Mouse (Mus musculus) CH12.LX (cell line): ENCODE measurements around the gene Clock.

Experiments used
- CTCF ChIP-seq, 2 experiments: IDR thresholded peaks in 1 of 2; conservative IDR thresholded peaks in 1 of 2; 2 replicates each; pipeline ENCODE4 v1.5.1; 2011 to 2012; ENCODE audit warnings: low read depth in 2 of 2, low read length in 2 of 2, improper control_type of control experiment in 1 of 2, inconsistent platforms in 1 of 2, mild to moderate bottlenecking in 1 of 2, moderate library complexity in 1 of 2
- EP300 ChIP-seq: IDR thresholded peaks from 2 replicates; pipeline ENCODE4 v1.6.1; 2011; ENCODE audit warnings: low read length, improper control_type of control experiment
- ETS1 ChIP-seq: conservative IDR thresholded peaks from 2 replicates; pipeline ENCODE4 v1.6.1; 2012; ENCODE audit warnings: low read depth, mild to moderate bottlenecking, inconsistent platforms, low read length, improper control_type of control experiment, moderate library complexity
- GABPA ChIP-seq: IDR thresholded peaks from 2 replicates; pipeline ENCODE4 v1.6.1; 2012; ENCODE audit warnings: low read depth, low read length, improper control_type of control experiment, inconsistent platforms; ENCODE audit not compliant: insufficient replicate concordance
- HCFC1 ChIP-seq: IDR thresholded peaks from 2 replicates; pipeline ENCODE4 v1.6.1; 2012; ENCODE audit warnings: low read depth, mild to moderate bottlenecking, inconsistent platforms, low read length, improper control_type of control experiment
- MAZ ChIP-seq: IDR thresholded peaks from 2 replicates; pipeline ENCODE4 v1.6.1; 2012; ENCODE audit warnings: low read depth, mild to moderate bottlenecking, inconsistent platforms, low read length, improper control_type of control experiment, moderate library complexity
- POLR2A ChIP-seq: IDR thresholded peaks from 2 replicates; pipeline ENCODE4 v1.6.1; 2011; ENCODE audit warnings: low read depth, mild to moderate bottlenecking, improper control_type of control experiment, low read length
- RAD21 ChIP-seq: IDR thresholded peaks from 2 replicates; pipeline ENCODE4 v1.6.1; 2011; ENCODE audit warnings: low read depth, mild to moderate bottlenecking, low read length, improper control_type of control experiment, moderate library complexity
- SIN3A ChIP-seq: IDR thresholded peaks from 2 replicates; pipeline ENCODE4 v1.6.1; 2012; ENCODE audit warnings: low read length, improper control_type of control experiment, inconsistent platforms
- TCF12 ChIP-seq: IDR thresholded peaks from 2 replicates; pipeline ENCODE4 v1.6.1; 2014; ENCODE audit warnings: low read depth, mild to moderate bottlenecking, inconsistent platforms, low read length, improper control_type of control experiment

DNA sequence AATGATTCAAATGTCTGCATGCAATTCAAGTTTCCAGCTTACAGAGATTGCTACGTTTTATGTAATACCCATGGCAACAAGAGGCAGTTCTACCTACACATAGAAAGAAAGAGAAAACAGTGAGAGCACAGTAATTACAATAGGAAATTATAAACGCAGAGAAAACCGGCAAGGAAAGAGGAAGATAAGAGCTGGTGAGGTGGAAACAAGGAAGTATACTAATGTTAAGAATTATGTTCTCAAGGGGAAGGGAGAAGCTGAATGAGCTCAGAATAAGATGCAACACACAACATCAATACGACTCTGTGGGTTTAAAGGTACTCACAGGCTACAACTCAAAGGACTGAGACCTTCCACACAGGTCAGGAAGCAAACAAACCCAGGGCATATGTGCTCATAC lies 29.6 kb downstream of the Clock start:
- TF ChIP-seq EP300, result no peak
- no peak for TF ChIP-seq POLR2A
- TF ChIP-seq SIN3A, result no peak
- no peak for TF ChIP-seq ETS1
- TF ChIP-seq TCF12, result no peak
- TF ChIP-seq GABPA, result no peak
- no peak for TF ChIP-seq HCFC1
- TF ChIP-seq CTCF (conservative IDR thresholded peaks at IDR 0.05 in 1 of 2, IDR thresholded peaks at IDR 0.05 in 1 of 2; ENCODE audit: low read depth in 2 of 2, low read length in 2 of 2), result no peak
- no peak for TF ChIP-seq MAZ
- TF ChIP-seq RAD21, result no peak
